Mouse (Mus musculus) activated CD4-positive, CD25-positive, alpha-beta regulatory T cell, adult 4 months (primary cell): ENCODE results near the gene Dclre1a. TPM values are rescaled to one million over a fixed set of nuclear protein-coding genes. Genes with fewer than 3 reads are reported as not detected.
"Not testable (repeated sequence)": the region's sequence is repeated elsewhere in the genome, so short reads cannot be mapped to it uniquely, and the experiment has no call there.

ENCODE experiments used
- ATAC-seq: one replicate; pipeline ENCODE4 v1.8.0; 2017
- polyA plus RNA-seq, 2 experiments: library from polyadenylated mRNA; unstranded; fragments of 100-300 nt; shearing (Covaris generic); gene quantifications; one replicate each; pipeline ENCODE4 v1.2.1; 2017

Gene Dclre1a
- polyA plus RNA-seq, 2 experiments from 2014 or later: 8.4 to 9.7 TPM

- peak; percentile 63 for ATAC-seq
Observed at GRCm38 (mm10) chr19:56548230-56549032, 409 bp upstream of the Dclre1a start, which contains the start of gene Nhlrc2. TSS of gene Nhlrc2 (plus strand) at chr19:56548261.

GRCm38 (mm10) chr19:56546031-56546430 lies 2.0 kb downstream of the Dclre1a start:
- ATAC-seq: no peak

GRCm38 (mm10) chr19:56544681-56545388 lies 3.2 kb downstream of the Dclre1a start:
- no peak for ATAC-seq

- no peak for ATAC-seq
Observed at GRCm38 (mm10) chr19:56543320-56543719, 4.7 kb downstream of the Dclre1a start.

GRCm38 (mm10) chr19:56535765-56536164 lies 12.3 kb downstream of the Dclre1a start:
- no peak for ATAC-seq

GRCm38 (mm10) chr19:56535064-56535463 lies 13.0 kb downstream of the Dclre1a start:
- ATAC-seq: no peak

- ATAC-seq: no peak
Observed at GRCm38 (mm10) chr19:56534337-56534736, 13.7 kb downstream of the Dclre1a start.

GRCm38 (mm10) chr19:56533291-56534071 lies 14.5 kb downstream of the Dclre1a start:
- no peak for ATAC-seq

- no peak for ATAC-seq
Observed at GRCm38 (mm10) chr19:56531251-56531650, 16.8 kb downstream of the Dclre1a start.

- peak; percentile 97 for ATAC-seq
Observed at GRCm38 (mm10) chr19:56530529-56530928, 17.5 kb downstream of the Dclre1a start.

GRCm38 (mm10) chr19:56519408-56519807 lies 28.6 kb downstream of the Dclre1a start:
- ATAC-seq: not testable (repeated sequence)

- ATAC-seq: not testable (repeated sequence)
Observed at GRCm38 (mm10) chr19:56513527-56513926, 34.5 kb downstream of the Dclre1a start.

- not testable (repeated sequence) for ATAC-seq
Observed at GRCm38 (mm10) chr19:56511207-56511606, 36.8 kb downstream of the Dclre1a start.

GRCm38 (mm10) chr19:56503525-56503924 lies 44.5 kb downstream of the Dclre1a start:
- not testable (repeated sequence) for ATAC-seq

- not testable (repeated sequence) for ATAC-seq
Observed at GRCm38 (mm10) chr19:56503069-56503468, 45.0 kb downstream of the Dclre1a start.

GRCm38 (mm10) chr19:56494157-56494556 lies 53.9 kb downstream of the Dclre1a start:
- not testable (repeated sequence) for ATAC-seq

- ATAC-seq: no peak
Observed at GRCm38 (mm10) chr19:56489601-56490000, 58.4 kb downstream of the Dclre1a start.

- no peak for ATAC-seq
Observed at GRCm38 (mm10) chr19:56487339-56487738, 60.7 kb downstream of the Dclre1a start.

GRCm38 (mm10) chr19:56486926-56487325 lies 61.1 kb downstream of the Dclre1a start:
- no peak for ATAC-seq

- ATAC-seq: no peak
Observed at GRCm38 (mm10) chr19:56485376-56486271, 62.4 kb downstream of the Dclre1a start.

GRCm38 (mm10) chr19:56484630-56485375 lies 63.2 kb downstream of the Dclre1a start:
- no peak for ATAC-seq
